Mouse (Mus musculus) C2C12 (cell line): ENCODE measurements at regions not wholly inside any gene's neighbourhood (a gene's known extent, or its start where the extent isn't known, plus 50 kb on each side); places are given as distances from the start of the nearest gene placed in this dataset.

Experiments used
- CEBPB ChIP-seq: IDR thresholded peaks from one replicate; pipeline ENCODE4 v1.6.1; 2011; ENCODE audit warnings: low read depth, mild to moderate bottlenecking, control low read depth, moderate library complexity
- CTCF ChIP-seq: IDR thresholded peaks from one replicate; pipeline ENCODE4 v1.5.1; 2011; ENCODE audit not compliant: control insufficient read depth, insufficient read depth, insufficient read length
- MAX ChIP-seq: IDR thresholded peaks from one replicate; pipeline ENCODE4 v1.6.1; 2011; ENCODE audit warnings: mild to moderate bottlenecking, control low read depth
- MYOD1 ChIP-seq: IDR thresholded peaks from one replicate; pipeline ENCODE4 v1.6.1; 2011; ENCODE audit warnings: low read depth; ENCODE audit not compliant: control insufficient read depth, insufficient read length
- MYOG ChIP-seq: IDR thresholded peaks from one replicate; pipeline ENCODE4 v1.6.1; 2011; ENCODE audit not compliant: control insufficient read depth, insufficient read length; ENCODE audit errors: extremely low read depth

DNA sequence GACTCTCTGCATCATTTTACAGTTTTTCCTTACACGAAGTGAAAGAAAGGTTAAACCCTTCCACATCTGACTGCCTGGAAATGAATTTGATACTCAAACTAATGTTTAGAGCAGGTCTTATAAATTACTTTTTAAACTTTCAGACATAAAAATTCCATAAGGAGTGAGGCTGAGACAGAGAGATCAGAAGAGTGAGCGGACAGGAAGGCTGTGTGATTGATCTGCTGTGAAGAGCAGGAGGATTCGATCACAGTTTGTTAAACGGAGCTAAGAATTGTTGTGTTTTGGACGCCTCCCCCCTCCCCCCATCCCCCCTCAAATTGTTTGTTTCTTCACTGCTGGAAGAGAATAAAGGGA, 83.7 kb upstream of the Spry2 start:
- TF ChIP-seq MYOG (no peak), MAX (no peak), CTCF (no peak), CEBPB (no peak), MYOD1 (no peak)
